Mouse (Mus musculus): ENCODE measurements around the gene Lpgat1. TPM values are rescaled to one million over a fixed set of nuclear protein-coding genes. Genes with fewer than 3 reads are reported as not detected.

Gene Lpgat1
- polyA plus RNA-seq, 1 experiment from 2014 or later = 36.4 TPM

DNA sequence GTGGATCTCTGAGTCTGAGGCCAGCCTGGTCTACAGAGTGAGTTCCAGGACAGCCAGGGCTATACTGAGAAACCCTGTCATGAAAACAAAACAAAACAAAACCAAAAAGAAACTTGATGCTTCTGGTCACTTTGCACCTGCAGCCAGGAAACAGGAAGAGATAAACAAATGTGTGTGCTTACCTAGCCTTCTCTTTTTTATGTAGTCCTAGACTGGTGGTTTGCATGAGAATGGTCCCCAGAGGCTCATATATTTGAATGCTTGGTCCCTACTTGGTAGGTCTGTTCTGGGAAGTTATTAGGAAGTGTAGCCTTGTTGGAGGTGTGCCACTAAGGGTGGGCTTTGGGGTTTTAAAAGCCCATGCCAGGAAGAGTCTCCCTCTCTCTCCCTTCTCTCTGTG is 101.4 kb downstream of the Lpgat1 start:
- Histone ChIP-seq H3K36me3 (ENCODE audit: control insufficient read depth, insufficient read depth, low read length) (0 out of 2 replicates have a peak, but pooled peaks cover 2% of the 10 kb centered on the region), H3K4me1 (ENCODE audit: control insufficient read depth, insufficient read depth, low read length) (peaks cover 10% of the 10 kb centered on the region), H3K4me3 (ENCODE audit: low read depth, low read length) (no peak overlapping the region), H3K4me2 (no peak overlapping the region), H3K27me3 (ENCODE audit: control insufficient read depth, insufficient read depth, low read length) (no peaks in the 10 kb centered on the region), H3K9me3 (ENCODE audit: control insufficient read depth, low read length) (no peaks in the 10 kb centered on the region), H3K9ac (ENCODE audit: low read length) (no peak overlapping the region), H3K27ac (ENCODE audit: low read depth, low read length) (no peak overlapping the region)
- ATAC-seq (ENCODE audit: low FRiP score) (no peak), DNase-seq (ENCODE audit: low spot score, missing footprints) (no peak)

DNA sequence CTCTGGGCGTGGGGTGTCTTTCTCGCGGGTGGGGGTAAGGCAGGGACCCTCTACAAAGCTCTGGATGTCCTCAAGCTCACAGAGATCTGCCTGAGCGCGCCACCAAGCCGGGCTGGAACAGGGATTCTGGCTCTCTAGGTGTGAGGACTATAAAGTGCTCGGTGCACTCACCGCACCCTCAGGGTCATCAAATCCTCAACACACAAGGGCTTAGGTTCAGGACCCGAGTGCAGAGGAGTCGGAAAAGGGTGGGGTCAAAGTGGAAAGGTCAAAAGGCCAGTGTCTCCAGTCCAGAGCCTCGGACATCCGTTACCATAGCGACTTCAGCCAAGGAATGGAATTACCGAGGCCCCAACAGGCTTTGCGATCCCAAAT is 103.3 kb downstream of the Lpgat1 start:
- ATAC-seq (ENCODE audit: low FRiP score) = no peak
- Histone ChIP-seq H3K4me1 (ENCODE audit: control insufficient read depth, insufficient read depth, low read length) (peaks cover 10% of the 10 kb centered on the region), H3K36me3 (ENCODE audit: control insufficient read depth, insufficient read depth, low read length) (peaks cover 12% of the 10 kb centered on the region), H3K27me3 (ENCODE audit: control insufficient read depth, insufficient read depth, low read length) (no peaks in the 10 kb centered on the region), H3K4me2 (peak overlapping the region; percentile 70), H3K4me3 (ENCODE audit: low read depth, low read length) (peak overlapping the region; percentile 89), H3K27ac (ENCODE audit: low read depth, low read length) (peak overlapping the region; percentile 48; the same call in 1 of the 2 replicates), H3K9ac (ENCODE audit: low read length) (peak overlapping the region; percentile 45), H3K9me3 (ENCODE audit: control insufficient read depth, low read length) (no peaks in the 10 kb centered on the region)
- 2% methylated on average over 15 of the region's 15 CpGs for WGBS
- no peak for DNase-seq (ENCODE audit: low spot score, missing footprints)

DNA sequence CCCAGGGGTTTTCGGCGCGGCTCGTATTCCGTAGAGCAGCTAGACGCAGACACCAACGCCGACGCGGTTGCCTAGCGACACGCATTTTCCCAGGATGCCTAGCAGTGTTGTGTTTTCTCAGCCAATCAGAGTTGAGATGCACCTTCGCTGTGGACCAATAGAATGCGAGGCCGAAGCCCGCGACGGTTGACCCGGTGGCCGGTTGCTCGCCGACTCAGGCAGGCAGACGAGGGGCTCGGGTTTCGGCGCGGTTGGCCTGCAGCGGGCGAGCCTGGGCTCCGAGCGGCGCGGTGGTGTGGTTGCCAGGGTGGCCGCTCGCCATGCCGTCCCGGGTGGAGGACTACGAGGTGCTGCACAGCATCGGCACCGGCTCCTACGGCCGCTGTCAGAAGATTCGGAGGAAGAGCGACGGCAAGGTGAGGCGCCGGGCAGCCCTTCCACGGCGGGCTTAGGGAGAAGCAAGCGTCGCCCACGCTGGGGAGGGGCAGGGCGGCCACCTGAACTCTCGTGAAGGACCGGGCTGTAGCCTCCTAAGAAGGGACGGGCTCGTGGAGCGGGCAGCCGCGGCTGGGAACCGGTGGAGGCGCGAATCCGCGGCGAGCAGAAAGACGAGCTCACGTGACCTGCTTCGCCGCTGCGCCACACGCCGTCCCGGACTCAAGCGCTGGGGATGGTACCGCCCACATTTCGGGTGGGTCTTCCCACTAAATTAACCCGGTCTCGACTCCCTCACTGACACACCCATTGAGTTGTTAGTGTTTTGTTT is 103.9 kb downstream of the Lpgat1 start, which contains the start of gene Nek2:
Gene Nek2, plus strand, starts transcription at position 119 of the 766 bp plus-strand sequence.
- Histone ChIP-seq H3K4me3 (ENCODE audit: low read depth, low read length) (peak within 1 kb of the TSS; percentile 89), H3K36me3 (ENCODE audit: control insufficient read depth, insufficient read depth, low read length) (peaks cover 12% of the 10 kb centered on the region), H3K4me2 (peak within 1 kb of the TSS; percentile 70), H3K27me3 (ENCODE audit: control insufficient read depth, insufficient read depth, low read length) (no peaks in the 10 kb centered on the region), H3K27ac (ENCODE audit: low read depth, low read length) (peak within 1 kb of the TSS; percentile 73), H3K9me3 (ENCODE audit: control insufficient read depth, low read length) (no peaks in the 10 kb centered on the region), H3K4me1 (ENCODE audit: control insufficient read depth, insufficient read depth, low read length) (peaks cover 10% of the 10 kb centered on the region), H3K9ac (ENCODE audit: low read length) (peak within 1 kb of the TSS; percentile 89)
- WGBS = under 1% methylated on average over 79 of the region's 79 CpGs
- peak; percentile 100 for DNase-seq (ENCODE audit: low spot score, missing footprints)
- ATAC-seq (ENCODE audit: low FRiP score) = peak; percentile 94

DNA sequence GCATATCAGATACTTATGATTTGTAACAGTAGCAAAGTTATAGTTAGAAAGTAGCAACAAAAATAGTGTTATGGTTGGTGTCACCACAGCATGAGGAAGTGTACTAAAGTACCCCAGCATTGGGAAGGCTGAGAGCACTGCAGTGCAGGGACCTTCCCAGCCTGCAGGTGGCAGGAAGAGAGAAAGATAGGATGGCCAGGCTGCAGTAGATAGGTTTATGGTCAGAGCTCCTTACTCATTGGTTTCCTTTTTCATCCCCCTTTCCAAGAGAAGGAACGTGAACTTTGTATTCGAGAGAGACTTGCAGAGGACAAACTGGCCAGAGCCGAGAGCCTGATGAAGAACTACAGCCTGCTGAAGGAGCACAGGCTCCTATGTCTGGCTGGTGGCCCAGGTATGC is 111.5 kb downstream of the Lpgat1 start:
- ATAC-seq (ENCODE audit: low FRiP score) (no peak), DNase-seq (ENCODE audit: low spot score, missing footprints) (no peak)
- H3K9ac ChIP-seq (ENCODE audit: low read length) = no peak overlapping the region
- WGBS = 94% methylated on average over 3 of the region's 3 CpGs
- no peaks in the 10 kb centered on the region for H3K4me1 ChIP-seq (ENCODE audit: control insufficient read depth, insufficient read depth, low read length)
- H3K4me2 ChIP-seq = no peak overlapping the region
- no peak overlapping the region for H3K4me3 ChIP-seq (ENCODE audit: low read depth, low read length)
- H3K27me3 ChIP-seq (ENCODE audit: control insufficient read depth, insufficient read depth, low read length) = no peaks in the 10 kb centered on the region
- H3K27ac ChIP-seq (ENCODE audit: low read depth, low read length) = no peak overlapping the region
- peaks cover 29% of the 10 kb centered on the region for H3K36me3 ChIP-seq (ENCODE audit: control insufficient read depth, insufficient read depth, low read length)
- no peaks in the 10 kb centered on the region for H3K9me3 ChIP-seq (ENCODE audit: control insufficient read depth, low read length)

DNA sequence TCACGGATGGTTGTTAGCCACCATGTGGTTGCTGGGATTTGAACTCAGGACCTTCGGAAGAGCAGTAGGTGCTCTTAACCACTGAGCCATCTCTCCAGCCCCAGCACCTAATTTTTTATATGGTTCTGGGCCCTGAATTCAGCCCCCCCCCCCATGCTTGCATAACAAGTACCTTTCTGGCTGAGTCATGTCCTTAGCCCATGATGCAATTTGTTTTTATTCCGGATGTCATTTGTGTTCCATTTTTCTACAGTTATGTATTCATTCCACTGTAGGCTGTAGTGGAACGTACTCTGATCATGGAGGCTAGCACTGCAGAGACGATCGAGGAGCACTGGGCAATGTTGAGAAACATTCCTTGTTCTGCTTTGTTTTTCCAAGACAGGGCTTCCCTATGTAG is 115.8 kb downstream of the Lpgat1 start:
- no peaks in the 10 kb centered on the region for H3K27me3 ChIP-seq (ENCODE audit: control insufficient read depth, insufficient read depth, low read length)
- H3K4me2 ChIP-seq = no peak overlapping the region
- DNase-seq (ENCODE audit: low spot score, missing footprints) (no peak), ATAC-seq (ENCODE audit: low FRiP score) (no peak)
- no peaks in the 10 kb centered on the region for H3K9me3 ChIP-seq (ENCODE audit: control insufficient read depth, low read length)
- no peak overlapping the region for H3K27ac ChIP-seq (ENCODE audit: low read depth, low read length)
- peaks cover 18% of the 10 kb centered on the region; the same call in 1 of the 2 replicates for H3K36me3 ChIP-seq (ENCODE audit: control insufficient read depth, insufficient read depth, low read length)
- no peak overlapping the region for H3K9ac ChIP-seq (ENCODE audit: low read length)
- no peaks in the 10 kb centered on the region; the same call in 1 of the 2 replicates for H3K4me1 ChIP-seq (ENCODE audit: control insufficient read depth, insufficient read depth, low read length)
- no peak overlapping the region for H3K4me3 ChIP-seq (ENCODE audit: low read depth, low read length)
- WGBS = 95% methylated on average over 6 of the region's 6 CpGs

Other genes with a start within 250 kb of the Lpgat1 start
- 67.9 and 71.5 TPM in 2 replicates for gene Dtl, start 142.3 kb upstream of the Lpgat1 start, polyA plus RNA-seq (2014; fragmentation: Nextera tagmentation; extraction: Ambion mirVana)
- 54.4 and 55.2 TPM in 2 replicates for gene Ints7, start 142.2 kb upstream of the Lpgat1 start, polyA plus RNA-seq (2014; fragmentation: Nextera tagmentation; extraction: Ambion mirVana)
- gene Nek2, start 103.6 kb downstream of the Lpgat1 start, polyA plus RNA-seq (2014; fragmentation: Nextera tagmentation; extraction: Ambion mirVana) = 46.5 and 51.7 TPM in 2 replicates
- gene Slc30a1, start 188.9 kb downstream of the Lpgat1 start, polyA plus RNA-seq (2014; fragmentation: Nextera tagmentation; extraction: Ambion mirVana) = 2.4 and 2.6 TPM in 2 replicates

Measured in midbrain, embryonic 11.5 days (tissue).